Mouse (Mus musculus): ENCODE measurements around the gene Rpl10.

The Rpl10 gene

DNA sequence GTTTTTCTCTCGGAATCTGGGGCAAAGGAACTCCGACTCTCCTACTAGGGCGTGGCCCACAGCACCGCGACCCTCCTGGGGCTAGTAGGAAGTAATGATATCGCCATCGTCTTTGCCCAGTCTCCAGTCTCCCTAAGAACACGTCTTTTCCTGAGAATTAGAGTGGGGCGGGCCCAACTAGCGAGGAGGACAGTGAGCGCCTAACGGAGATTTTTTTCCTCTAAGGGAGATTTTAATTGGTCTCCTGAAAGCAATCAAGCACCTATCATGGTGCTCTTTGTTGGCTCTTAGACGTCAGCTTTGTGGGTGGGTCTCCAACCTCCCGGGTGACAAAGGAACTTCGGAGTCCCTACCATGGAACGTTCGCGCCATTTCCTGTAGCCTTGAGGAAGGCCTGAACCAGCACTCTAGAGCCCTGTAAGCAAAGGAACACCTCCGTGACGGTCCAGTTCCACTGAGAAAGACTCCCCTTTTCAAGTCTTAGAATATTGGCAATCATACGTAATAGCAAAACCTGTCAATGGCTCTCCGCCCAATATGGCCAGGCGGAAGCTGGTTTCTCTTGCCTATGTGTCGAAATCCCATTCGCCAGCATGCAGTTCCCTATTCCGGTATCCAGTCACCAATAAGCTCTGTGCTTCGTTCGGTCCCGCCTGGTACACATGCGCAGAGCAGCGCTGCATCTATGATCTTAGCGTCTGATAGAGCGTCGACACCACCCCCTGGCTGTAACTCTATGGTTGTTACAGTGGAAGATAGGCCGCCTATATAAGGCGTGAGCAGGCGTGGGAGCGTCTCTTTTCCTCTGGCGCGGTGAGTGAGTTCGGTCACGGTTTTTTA, at the start of gene Rpl10:
Rpl10 (plus strand) TSS at position 751 of the 840 bp plus-strand sequence.
- WGBS: 5% methylated on average over 42 of the region's 42 CpGs

DNA sequence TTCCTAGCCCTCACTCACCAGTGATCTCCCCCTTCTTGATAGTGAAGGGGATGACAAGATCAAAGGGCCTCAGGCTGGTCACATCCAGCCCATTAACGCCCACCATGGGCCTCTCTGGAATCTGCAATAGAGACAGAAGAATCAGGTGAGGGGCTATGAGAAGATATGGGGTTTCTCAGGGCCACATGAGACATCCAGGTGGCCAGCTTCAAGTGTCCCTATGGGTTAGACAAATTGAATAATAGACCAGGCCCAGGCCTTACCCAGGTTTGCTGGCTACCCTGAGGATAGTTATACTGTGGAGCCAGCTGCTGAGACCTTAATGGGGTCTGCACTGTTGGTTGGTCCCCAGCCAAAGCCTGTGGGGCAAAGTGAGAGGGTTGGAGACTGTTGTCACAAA, 40.6 kb upstream of the Rpl10 start:
- WGBS: 71% methylated on average over 1 of the region's 1 CpGs

DNA sequence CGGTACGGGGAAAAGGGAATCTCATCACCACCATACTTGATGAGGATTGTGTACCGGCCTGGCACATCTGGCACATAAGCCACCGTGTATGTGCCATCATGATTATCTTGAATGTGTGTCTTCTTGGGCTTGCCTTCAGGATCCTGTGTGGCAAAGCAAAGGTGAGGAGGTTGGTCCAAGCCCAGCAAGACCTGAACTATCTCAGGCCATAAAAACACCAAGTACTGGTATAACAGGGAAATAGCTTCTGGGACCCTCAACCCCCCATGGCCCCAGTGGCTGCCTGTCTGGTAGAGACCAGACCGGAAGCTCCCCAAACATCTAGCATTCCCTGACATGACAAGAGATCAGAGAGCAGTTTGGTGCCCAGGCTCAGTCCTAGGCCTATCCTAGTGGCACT, 37.4 kb upstream of the Rpl10 start:
- 89% methylated on average over 5 of the region's 5 CpGs for WGBS

DNA sequence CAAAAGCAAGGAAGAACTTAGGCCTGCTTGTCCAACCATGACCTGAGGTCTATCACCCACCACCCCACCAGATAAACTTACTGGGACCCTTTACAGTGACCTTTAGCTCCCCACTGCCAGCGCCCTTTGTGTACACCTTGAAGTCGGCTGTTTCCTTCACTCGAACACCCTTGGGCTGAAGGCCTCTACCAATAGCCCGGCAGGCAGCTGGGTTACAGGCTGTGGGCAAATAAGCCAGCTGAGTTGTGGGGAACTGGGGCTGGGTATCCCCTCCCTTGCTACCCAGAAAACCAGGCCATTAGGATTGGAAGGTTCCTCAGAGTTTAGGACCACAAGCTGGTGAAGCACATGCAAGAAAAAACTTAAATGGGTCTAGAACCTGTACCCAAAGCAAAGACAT, 30.3 kb upstream of the Rpl10 start:
- 91% methylated on average over 4 of the region's 4 CpGs for WGBS

DNA sequence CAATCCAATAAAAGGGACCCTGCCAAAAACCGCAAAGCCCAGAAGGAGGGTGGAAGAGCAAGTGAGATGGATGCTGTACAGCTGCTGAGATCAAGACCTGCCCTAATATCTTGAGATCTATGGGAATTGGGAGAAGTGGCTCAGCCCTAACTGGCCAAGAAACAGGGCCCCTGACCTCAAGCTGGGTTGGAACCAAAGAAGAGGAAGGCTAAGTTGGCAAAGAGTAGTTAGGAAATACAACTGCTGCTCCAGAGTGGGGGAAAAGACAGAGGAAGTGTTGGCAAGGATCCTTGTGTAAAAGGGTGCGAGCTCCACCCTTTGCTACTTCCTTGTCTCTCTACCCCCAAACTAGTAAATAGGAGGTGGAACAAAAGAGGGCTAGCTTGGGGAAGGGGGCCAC, 27.2 kb upstream of the Rpl10 start:
- WGBS: 63% methylated on average over 2 of the region's 2 CpGs

DNA sequence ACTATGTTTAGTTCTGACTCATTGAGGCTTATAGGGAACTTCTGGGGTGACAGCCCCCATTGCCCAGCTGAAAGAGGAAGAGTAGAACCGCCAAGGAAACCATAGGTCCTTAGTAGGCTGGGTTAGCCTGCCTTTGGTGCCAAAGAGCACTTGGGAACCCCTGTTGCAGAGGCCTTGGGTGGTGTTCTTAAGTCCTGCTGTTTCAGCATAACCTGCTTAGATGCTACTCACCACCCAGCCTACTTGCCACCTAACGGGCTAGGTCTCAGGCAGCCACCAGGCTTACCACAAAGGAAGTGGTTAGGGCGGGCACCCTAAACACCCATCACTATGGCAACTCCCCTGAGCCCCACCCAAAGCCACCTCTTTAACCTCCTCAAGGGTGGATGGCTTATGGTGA, 26.8 kb upstream of the Rpl10 start:
- WGBS: 44% methylated on average over 3 of the region's 3 CpGs

DNA sequence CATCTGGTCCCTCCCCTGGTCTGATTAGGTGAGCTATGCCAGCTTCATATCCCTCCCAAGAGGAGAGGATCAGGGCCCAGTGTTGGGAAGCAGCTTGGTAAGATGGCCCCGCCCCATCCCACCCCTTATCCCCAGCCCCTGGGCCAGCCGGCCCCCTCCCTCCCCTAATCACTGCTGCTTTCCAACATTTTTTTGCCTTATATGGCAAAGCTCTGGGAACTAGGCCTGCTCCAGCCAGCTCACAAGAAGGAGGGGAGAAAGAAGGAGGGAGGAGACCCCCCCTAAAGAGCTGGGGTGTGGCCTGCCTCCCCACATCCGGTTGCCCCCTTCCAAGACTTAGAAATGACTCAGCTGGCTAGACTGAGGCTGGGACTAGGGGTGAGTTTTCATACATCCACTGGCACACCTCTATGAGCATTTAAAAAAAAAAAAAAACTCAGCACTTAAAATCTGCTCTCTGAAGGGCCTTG, 26.0 kb upstream of the Rpl10 start:
- 0% methylated on average over 2 of the region's 3 CpGs for WGBS

DNA sequence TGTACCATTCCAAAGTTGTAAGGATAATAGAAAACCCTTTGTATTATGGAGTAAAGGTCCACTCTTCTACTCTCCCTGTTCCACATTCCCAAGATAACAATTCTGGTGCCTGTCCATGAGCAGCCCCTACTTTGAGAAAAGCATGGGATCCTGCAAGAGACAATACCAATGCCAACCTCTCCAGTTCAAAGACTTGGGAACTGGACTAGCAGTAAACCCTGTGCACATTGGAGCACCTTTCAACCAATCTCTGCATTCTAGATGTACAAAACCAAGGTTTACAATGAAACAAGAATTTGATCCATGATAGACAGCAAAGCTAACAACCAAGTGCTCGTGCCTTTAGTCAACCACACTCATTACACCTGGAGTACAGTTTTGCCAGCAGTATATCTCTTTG, 25.5 kb upstream of the Rpl10 start:
- 17% methylated on average over 1 of the region's 1 CpGs for WGBS

DNA sequence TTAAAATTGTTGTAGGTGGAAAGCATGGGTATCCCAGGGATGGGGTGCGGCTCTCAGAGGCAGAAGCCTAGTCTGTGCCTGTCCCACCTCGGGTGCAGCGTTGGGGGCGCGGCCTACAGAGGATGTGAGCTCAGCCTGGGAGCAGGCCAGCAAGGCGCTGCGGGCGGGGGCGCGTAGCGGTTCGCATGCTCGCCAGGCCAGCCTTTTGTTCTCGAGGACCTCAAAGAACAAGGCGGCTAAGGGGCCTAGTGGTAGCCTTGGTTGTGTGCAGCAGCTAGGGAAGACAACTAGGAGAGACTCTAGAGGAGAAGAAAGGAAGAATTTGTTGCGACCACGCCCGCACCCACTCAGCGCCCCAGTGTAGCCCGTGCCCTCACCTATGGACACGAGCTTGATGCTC, 24.9 kb upstream of the Rpl10 start:
- 10% methylated on average over 21 of the region's 21 CpGs for WGBS

DNA sequence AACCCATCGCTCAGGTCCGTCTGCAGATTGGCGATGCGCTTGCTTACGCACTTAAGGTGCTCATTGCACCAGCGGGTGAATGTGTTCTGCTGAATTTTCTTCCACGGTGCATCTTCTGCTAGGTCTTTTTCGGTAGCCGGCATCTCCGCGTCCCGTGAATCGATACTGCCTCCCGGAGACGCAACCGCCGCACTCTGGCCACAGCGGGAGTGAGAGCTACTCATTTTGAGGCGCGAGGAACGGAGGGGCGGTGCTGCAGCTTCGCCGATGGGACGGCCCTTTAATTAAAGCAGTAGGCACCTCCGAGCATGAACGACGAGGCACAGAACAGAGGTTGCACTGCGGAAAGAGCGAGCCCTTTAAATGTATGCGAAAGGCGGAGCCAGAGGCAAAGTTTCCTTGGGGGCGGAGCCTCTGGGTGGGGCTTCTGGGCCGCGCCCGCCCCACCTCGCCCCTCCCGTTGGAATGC, 24.4 kb upstream of the Rpl10 start:
- WGBS: 2% methylated on average over 33 of the region's 38 CpGs

DNA sequence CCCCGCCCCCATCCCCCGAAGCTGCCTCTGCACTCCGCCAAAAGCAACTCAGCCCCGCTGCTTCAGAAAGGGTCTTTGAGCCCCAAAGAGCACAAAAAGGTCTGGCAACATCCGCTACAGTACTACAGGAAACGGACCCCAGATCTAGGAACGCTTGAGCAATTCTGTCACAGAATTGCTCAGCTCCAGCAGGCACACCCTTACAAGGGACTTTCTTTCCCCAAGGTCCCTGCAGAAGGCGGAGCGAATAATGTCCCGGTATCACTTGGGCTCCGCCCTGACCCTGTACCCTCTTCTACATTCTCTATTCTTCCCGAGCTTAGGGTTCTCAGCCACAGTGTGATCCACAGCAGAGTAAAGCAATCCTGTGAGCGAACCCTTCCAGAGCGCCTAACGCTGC, 23.9 kb upstream of the Rpl10 start:
- 5% methylated on average over 15 of the region's 15 CpGs for WGBS

DNA sequence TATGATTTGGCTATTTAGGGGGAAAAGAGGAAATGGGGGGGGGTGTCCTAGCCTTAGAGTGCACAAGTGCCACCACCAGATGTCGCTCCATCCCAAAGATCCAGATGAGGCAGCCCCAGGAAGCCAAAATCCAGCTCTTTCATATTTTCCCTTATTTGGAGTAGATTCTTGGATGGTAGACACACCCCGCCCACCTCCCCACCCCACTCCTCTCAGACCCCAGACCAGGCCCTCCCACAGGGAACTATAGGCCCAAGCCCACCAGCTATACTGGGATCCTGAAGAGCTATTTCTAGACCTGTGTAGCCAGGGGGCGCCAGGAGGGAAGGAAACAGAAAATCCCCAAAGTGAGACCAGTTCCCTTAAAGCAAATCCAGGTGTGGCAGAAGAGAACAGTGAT, 22.0 kb upstream of the Rpl10 start:
- WGBS: 12% methylated on average over 3 of the region's 3 CpGs

DNA sequence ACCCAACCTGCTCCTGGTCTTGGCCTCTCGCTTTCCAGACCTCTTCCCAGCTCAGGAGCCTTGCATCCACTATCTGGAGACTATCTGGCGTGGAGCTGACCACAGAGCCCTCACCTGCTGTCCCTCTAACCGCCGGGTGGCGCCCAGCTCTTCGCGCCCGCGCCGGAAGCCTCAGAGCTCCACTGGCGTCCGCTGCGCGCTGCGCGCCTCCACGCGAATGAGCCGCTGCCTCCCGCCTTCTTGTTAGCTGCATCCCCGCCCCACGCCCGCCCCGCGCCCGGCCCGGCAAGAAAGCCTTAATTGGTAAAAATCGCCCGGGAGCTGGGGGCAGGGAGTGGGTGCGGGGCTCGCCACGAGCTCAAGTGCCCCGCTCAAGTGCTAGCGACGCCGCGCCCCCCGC, 21.0 kb upstream of the Rpl10 start, which contains the start of gene Flna:
Flna (minus strand) TSS at position 206 of the 400 bp plus-strand sequence.
- 14% methylated on average over 37 of the region's 38 CpGs for WGBS

DNA sequence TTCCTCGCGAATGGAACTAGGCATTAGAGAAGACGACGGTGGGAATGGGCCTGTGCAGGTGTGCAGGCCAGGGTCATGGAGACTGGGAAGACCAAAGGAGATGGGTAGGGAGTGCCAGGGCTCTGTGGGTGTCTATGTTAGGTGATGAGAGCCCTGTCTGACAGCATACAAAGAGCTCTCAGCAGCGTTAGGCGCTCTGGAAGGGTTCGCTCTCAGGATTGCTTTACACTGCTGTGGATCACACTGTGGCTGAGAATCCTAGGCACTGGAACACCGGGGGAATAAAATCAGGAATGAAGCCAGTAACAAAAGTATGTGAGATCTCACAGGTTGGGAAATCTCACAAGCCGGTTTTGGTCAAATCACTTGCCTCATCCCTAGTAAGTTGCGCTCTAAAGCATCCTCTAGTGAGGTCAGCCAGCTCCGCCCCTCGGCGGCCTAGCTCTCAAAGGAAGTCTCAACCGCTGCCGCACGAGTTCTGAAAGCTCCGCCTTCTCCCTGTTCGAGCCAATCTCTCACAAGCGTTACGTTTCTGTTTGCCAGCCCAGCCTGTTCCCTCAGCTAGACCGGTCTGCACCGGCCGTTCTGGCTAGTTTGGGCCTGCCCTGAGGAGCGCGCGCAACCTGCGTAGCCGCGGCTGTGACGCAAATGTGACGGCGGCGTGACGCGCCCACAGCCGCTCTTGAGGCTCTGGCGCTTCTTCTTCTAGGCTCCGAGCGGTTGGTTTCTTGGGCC, 16.3 kb upstream of the Rpl10 start, which contains the start of gene Emd:
Emd (plus strand) TSS at position 535 of the 735 bp plus-strand sequence.
- WGBS: 12% methylated on average over 39 of the region's 39 CpGs

DNA sequence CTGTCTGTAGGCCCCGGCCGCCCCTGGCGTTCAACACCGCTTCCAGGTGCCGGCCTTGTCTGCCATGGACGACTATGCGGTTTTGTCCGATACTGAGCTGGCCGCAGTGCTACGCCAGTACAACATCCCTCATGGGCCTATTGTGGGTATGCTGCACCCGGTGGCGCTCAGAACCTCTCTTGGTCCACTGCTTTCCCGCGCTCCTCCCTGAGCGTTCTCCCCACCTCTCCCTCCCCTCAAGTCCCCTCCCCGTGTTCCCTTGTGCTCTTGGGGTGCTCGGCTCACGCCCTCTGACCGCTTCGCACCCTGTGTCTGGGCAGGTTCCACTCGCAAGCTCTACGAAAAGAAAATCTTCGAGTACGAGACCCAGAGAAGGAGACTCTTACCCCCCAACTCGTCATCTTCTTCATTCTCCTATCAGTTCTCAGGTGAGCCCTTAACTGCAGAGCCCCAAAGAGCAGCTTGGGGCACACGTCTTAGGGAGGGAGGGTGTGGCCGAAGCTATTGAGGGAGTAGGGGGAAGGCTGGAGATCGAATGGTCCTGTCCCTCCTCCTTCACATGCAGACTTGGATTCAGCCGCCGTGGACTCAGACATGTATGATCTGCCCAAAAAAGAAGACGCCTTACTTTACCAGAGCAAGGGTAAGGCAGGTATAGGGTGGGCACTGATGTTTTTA, 15.6 kb upstream of the Rpl10 start:
- 13% methylated on average over 31 of the region's 31 CpGs for WGBS

DNA sequence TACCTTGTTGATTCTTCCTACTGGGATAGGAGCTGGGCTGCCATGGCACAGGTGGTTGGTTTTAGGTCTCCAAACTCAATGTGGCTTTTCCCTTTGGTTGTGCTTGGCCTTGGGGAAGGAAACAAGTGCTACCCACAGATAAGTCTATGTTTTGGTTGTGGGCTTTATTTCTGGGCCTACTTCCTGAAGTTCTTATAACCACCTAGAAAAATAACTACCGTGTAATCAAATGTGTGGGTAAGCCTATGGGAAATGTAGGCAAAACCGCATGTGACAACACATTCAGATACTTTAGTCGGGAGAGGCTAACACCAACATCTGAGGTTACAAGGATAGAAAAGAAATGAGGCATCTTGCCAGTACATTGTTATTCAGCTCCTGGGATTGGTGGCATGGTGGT, 12.9 kb upstream of the Rpl10 start:
- 84% methylated on average over 3 of the region's 3 CpGs for WGBS

DNA sequence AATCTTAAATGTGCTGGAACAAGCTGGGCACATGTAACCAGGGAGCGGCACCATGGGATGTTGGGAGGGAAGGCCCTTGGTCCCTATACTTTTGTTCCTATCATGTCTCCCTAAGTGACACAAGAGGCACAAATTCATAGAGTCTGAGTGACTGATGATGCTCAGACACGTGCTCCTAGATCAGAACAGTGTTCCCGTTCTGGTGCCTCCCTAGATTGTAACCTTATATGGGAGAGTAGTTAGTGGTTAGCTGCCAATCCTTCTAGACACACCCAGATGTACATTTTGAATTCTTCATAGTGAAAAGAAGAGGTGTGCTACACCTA, 913 bp upstream of the Rpl10 start:
- WGBS: 7% methylated on average over 3 of the region's 3 CpGs

DNA sequence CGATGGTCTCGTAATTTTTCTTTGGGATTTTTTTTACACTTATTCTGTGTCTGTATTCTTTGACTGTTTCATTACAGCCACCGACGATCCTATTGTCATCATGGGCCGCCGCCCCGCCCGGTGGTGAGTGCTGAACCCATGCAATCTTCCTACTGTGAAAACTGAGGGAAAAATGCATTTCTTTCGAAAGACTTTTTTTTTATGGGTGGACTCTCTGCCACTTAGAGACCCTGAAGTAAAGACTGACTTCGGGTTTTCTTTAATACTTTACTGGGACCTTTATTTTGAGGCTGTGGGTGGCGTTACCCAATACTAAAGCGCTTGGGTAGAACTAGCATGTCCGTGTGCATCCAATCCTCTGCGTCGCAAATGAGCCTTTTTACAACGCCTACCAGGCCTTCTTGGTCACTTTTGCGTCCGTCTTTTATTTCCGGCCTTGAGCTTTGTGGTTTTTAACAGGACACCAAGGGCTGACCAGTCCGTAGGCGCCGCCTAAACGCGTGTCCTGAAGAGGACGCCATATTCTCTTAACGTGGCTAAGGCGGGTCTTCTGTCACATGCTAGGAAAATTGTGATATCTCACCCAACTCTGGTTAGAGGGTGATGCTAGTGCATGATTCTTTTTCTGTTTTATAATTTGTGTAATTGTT, 415 bp downstream of the Rpl10 start:
- 2% methylated on average over 27 of the region's 27 CpGs for WGBS

DNA sequence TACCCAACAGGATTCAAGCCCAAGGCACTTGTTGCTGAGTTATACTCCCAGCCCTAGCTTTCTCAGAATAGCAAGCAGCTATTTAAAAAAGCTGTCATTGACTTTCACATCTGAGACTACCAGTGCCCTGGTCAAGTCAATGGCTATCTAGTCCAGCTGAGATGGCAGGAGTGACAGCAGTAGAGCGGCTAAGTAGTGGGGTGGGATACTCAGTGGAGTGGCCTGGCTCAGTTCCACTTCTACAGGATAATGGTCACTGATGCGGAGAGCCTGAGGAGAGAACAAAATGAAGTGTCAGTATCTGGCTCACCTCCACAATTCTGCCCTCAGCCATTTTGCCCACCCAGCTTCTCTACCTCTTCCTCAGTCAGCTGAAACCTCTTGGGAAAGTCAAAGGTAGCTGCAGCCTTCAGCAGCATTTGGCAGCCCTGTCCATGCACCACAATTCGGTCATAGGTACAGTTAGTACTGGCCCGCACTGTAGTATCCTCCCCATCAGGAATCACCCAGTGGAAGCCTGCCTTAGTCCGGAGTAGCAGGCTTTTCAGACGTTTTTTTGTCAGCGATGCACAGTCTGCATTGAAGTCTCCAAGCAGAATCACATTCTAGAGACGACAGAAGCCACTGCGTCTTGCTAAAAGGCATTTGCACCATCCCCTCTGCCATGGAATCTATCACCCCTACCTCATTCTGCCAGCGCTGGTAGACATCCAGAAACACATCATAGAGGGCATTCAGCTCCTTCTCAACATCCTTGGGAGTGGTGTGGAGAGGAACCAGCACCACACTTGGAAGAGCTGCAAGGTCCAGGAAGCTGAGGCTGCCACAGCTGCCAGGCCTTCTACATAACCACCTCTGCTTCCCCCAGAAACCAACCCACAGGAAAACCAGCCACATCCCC, 3.1 kb downstream of the Rpl10 start:
- WGBS: 22% methylated on average over 10 of the region's 10 CpGs

DNA sequence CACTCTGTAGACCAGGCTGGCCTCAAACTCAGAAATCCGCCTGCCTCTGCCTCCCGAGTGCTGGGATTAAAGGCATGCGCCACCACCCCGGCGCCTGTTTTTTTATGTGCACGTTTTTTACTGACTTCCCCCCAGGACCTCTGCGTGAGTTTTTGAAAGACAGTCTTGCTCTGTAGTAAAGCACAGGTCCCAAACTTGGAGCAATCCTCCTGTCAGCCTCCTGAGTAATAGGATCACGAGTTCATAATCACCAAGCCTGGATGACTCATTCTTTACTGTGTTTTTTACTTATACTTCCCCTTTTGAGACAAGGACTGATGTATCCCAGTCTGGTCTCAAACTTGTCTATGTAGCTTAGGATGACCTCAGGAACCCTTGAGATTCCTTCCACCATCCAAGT, 7.3 kb downstream of the Rpl10 start:
- WGBS: 75% methylated on average over 8 of the region's 8 CpGs
